Mouse (Mus musculus) limb, embryonic 12.5 days (tissue): Measurements from ENCODE around the gene Gm29554. TPM values are rescaled to one million over a fixed set of nuclear protein-coding genes. Genes with fewer than 3 reads are reported as not detected.
"Not testable (repeated sequence)": the region's sequence is repeated elsewhere in the genome, so short reads cannot be mapped to it uniquely, and the experiment has no call there.

Experiments
- ATAC-seq: fragments of 200-750 bp; cut with Nextera tagmentation; 2 replicates; pipeline ENCODE4 v1.8.0; 2017; ENCODE audit warnings: low read depth, moderate TSS enrichment; ENCODE audit not compliant: insufficient number of reproducible peaks, insufficient read depth, low FRiP score, low TSS enrichment
- H3K27ac ChIP-seq: fragments of 300-500 bp; sonication (generic); 2 replicates; pipeline ENCODE4 v1.5.1; 2016; ENCODE audit warnings: mild to moderate bottlenecking, moderate library complexity
- H3K27me3 ChIP-seq: fragments of 300-500 bp; sonication (generic); 2 replicates; pipeline ENCODE4 v1.6.1; 2016; ENCODE audit warnings: mild to moderate bottlenecking, moderate library complexity
- H3K36me3 ChIP-seq: fragments of 300-500 bp; sonication (generic); 2 replicates; pipeline ENCODE4 v1.6.1; 2016; ENCODE audit warnings: mild to moderate bottlenecking, moderate library complexity
- H3K4me1 ChIP-seq: fragments of 300-500 bp; sonication (generic); replicated peaks from 2 replicates; pipeline ENCODE4 v1.6.1; 2016
- H3K4me2 ChIP-seq: fragments of 300-500 bp; sonication (generic); 2 replicates; pipeline ENCODE4 v1.6.1; 2016; ENCODE audit warnings: mild to moderate bottlenecking, moderate library complexity
- H3K4me3 ChIP-seq: fragments of 300-500 bp; sonication (generic); replicated peaks from 2 replicates; pipeline ENCODE4 v1.5.1; 2016; ENCODE audit warnings: mild to moderate bottlenecking
- H3K9ac ChIP-seq: fragments of 300-500 bp; sonication (generic); replicated peaks from 2 replicates; pipeline ENCODE4 v1.6.1; 2016; ENCODE audit warnings: mild to moderate bottlenecking, moderate library complexity
- H3K9me3 ChIP-seq: fragments of 300-500 bp; sonication (generic); 2 replicates; pipeline ENCODE4 v1.6.1; 2016; ENCODE audit warnings: mild to moderate bottlenecking, moderate library complexity
- WGBS: fragments of 180-500 bp; shearing (Covaris S2); methylation state at CpG from one replicate; pipeline ENCODE4 v1.1.7; 2016; 5-methylcytosine and 5-hydroxymethylcytosine counted together
- polyA plus RNA-seq: library from polyadenylated mRNA; unstranded; fragments of >200 nt; fragmentation: Nextera tagmentation; extraction: Ambion mirVana; gene quantifications from 2 replicates; pipeline ENCODE4 v1.2.1, GENCODE M21; 2016

The Gm29554 gene
- polyA plus RNA-seq, result not detected in 2 replicates

- not testable (repeated sequence) for H3K9me3 ChIP-seq, H3K4me1 ChIP-seq, H3K27me3 ChIP-seq, H3K4me2 ChIP-seq, H3K4me3 ChIP-seq, H3K9ac ChIP-seq, ATAC-seq, H3K36me3 ChIP-seq, H3K27ac ChIP-seq
- no CpG with 5 or more reads among the region's 6 CpGs for WGBS
Observed at GRCm38 (mm10) chrY:12273632-12274031, at the start of gene Gm29554. Gene Gm29554, plus strand, starts transcription at chrY:12273932.

Other genes with a start within 250 kb of the Gm29554 start
- not detected in 2 replicates for gene Gm20812, start 108.0 kb downstream of the Gm29554 start, polyA plus RNA-seq